Mouse (Mus musculus) lung, postnatal 0 days (tissue): ENCODE measurements around the gene Hoxa13.

Experiments used
- CTCF ChIP-seq: IDR thresholded peaks from 2 replicates; pipeline ENCODE4 v1.5.1; 2016; ENCODE audit warnings: antibody characterized with exemption, mild to moderate bottlenecking
- EP300 ChIP-seq: IDR thresholded peaks from 2 replicates; pipeline ENCODE4 v1.6.1; 2016; ENCODE audit warnings: antibody characterized with exemption, mild to moderate bottlenecking, control low read depth

DNA sequence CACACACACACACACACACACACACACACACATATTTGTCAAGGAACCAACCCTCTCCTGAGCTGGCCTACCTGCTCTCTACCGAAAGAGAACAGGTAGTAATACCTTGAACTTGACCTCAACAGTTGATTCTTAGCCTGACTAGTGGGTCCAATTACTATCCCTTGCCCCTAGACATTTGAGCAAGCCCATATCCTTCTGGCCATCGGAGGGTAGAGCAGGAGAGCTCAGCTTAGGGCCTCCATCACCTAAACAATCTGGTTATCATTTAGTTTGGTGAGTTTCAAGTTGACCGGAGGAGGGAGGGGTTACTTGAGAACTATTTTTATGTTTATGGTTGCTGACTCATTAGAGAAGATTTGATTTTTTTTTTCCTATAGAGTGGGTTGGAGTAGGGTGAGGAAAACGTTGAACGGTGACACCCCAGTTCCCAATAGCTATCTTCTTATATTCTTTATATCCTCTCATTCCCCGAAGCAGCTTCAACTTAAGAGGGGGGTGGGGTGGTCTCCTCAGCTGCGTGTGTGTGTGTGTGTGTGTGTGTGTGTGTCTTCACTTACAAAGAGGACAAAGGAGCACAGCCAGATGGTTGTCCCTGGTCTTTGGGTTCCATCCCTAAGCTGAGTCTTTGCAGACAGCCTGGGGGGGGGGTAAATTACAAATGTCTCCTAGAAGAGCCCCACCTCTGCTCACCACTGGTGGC is 9.4 kb downstream of the Hoxa13 start:
- TF ChIP-seq CTCF (no peak), EP300 (no peak)
